Mouse (Mus musculus): ENCODE measurements around the gene Lhcgr. TPM values are rescaled to one million over a fixed set of nuclear protein-coding genes. Genes with fewer than 3 reads are reported as not detected.

Gene Lhcgr
- total RNA-seq (2023): not detected

DNA sequence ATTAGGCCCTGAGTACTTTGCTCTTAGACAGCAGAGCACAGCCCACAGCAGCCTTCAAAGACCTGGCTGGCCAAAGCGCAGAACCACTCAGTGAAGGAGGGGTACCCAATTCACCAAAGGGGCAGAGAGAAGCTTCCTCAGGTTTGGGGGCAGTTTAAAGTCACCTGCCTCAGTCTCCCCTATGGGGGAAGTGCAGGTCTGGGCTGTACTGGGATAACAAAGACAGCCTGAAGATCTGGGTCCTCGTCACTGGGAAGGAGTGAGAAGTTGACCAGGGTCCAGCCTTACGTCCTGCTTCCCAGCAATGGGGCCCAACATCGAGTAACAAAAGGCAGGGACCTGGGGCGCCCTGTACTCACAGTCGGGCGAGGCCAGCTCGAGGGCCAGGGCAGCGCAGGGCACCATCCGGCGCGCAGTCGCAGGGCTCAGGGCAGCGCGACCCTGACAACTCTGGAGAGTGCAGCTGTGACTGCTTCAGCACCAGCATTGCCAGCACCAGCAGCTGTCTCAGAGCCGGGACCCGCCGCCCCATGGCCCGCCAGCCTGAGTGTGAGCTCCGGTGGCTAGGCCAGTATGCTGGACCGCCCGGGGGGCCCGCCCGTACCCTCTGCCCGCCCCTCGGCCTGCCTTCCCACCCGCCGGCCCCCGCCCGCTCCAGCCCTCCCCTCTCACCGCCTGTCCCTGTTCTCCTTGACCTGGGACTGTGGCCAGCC lies at the start of gene Lhcgr:
Gene Lhcgr (minus strand): TSS at position 551 of the 713 bp plus-strand sequence.

DNA sequence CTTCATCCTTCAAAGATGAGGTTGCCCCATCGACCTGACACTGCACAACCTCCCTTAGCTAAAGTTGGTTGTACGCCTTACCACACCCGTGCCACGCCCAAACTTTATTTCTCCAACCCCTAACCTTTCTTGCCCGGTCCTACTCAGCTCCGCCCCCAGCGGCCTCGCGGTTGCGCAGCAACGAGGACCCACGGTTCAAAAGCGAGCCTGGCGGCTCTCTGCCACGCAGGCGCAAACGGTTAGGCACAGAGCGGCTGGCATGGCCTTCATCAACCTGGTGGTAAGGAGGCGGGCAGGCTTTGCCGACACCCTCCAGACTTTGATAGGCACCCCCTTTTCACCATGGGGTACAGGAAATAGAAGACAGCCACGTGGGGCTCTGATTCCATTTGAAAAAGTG lies 123.3 kb downstream of the Lhcgr start, which contains the start of gene Gtf2a1l:
Gene Gtf2a1l (plus strand): TSS at position 209 of the 400 bp plus-strand sequence.

Other genes with a start within 250 kb of the Lhcgr start
- gene Ston1, start 194.3 kb downstream of the Lhcgr start, total RNA-seq (2023): under 1 TPM in 1 of 2 experiments, not detected in 1; 0.16 TPM
- not detected for gene Gtf2a1l, start 123.3 kb downstream of the Lhcgr start, total RNA-seq (2023)